Mouse (Mus musculus) hindbrain, embryonic 14.5 days (tissue): ENCODE data around the gene AW551984. TPM values are rescaled to one million over a fixed set of nuclear protein-coding genes. Genes with fewer than 3 reads are reported as not detected.

Source experiments
- ATAC-seq: fragments of 200-750 bp; cut with Nextera tagmentation; 2 replicates; pipeline ENCODE4 v1.8.0; 2017; ENCODE audit warnings: moderate number of reproducible peaks, mild to moderate bottlenecking, moderate TSS enrichment, moderate library complexity; ENCODE audit not compliant: low FRiP score
- DNase-seq: peaks from one replicate; pipeline ENCODE4 v3.0.0-alpha.2; 2015; ENCODE audit warnings: low spot score
- H3K27ac ChIP-seq: fragments of 300-500 bp; sonication (generic); 2 replicates; pipeline ENCODE4 v1.5.1; 2014; ENCODE audit warnings: mild to moderate bottlenecking, moderate library complexity
- H3K27me3 ChIP-seq: fragments of 300-500 bp; sonication (generic); 2 replicates; pipeline ENCODE4 v1.6.1; 2014; ENCODE audit warnings: mild to moderate bottlenecking, low read length, mixed read lengths; ENCODE audit not compliant: control insufficient read depth, insufficient read depth
- H3K36me3 ChIP-seq: fragments of 300-500 bp; sonication (generic); replicated peaks from 2 replicates; pipeline ENCODE4 v1.6.1; 2014; ENCODE audit not compliant: control insufficient read depth, insufficient read depth
- H3K4me1 ChIP-seq: fragments of 300-500 bp; sonication (generic); replicated peaks from 2 replicates; pipeline ENCODE4 v1.6.1; 2014; ENCODE audit warnings: antibody characterized with exemption, low read length, mixed read lengths; ENCODE audit not compliant: control insufficient read depth, insufficient read depth
- H3K4me2 ChIP-seq: fragments of 300-500 bp; sonication (generic); replicated peaks from 2 replicates; pipeline ENCODE4 v1.6.1; 2014; ENCODE audit warnings: mild to moderate bottlenecking, moderate library complexity
- H3K4me3 ChIP-seq: fragments of 300-500 bp; sonication (generic); replicated peaks from 2 replicates; pipeline ENCODE4 v1.5.1; 2014; ENCODE audit warnings: mild to moderate bottlenecking, low read length
- H3K9ac ChIP-seq: fragments of 300-500 bp; sonication (generic); 2 replicates; pipeline ENCODE4 v1.6.1; 2014
- H3K9me3 ChIP-seq: fragments of 300-500 bp; sonication (generic); 2 replicates; pipeline ENCODE4 v1.6.1; 2016; ENCODE audit warnings: low read length; ENCODE audit not compliant: control insufficient read depth
- WGBS: fragments of 180-500 bp; shearing (Covaris S2); extraction: QIAGEN DNeasy Blood & Tissue Kit; methylation state at CpG from one replicate; pipeline ENCODE4 v1.1.7; 2014; 5-methylcytosine and 5-hydroxymethylcytosine counted together
- polyA plus RNA-seq: library from polyadenylated mRNA; unstranded; fragments of >200 nt; fragmentation: Nextera tagmentation; extraction: Ambion mirVana; gene quantifications from 2 replicates; pipeline ENCODE4 v1.2.1, GENCODE M21; 2014

Gene AW551984
- polyA plus RNA-seq, 1 experiment from 2014 or later = 164 TPM

GRCm38 (mm10) chr9:39610355-39610754 lies 6.2 kb upstream of the AW551984 start, which contains the start of gene Olfr148:
TSS of gene Olfr148 (plus strand) at chr9:39610655.
- no peak for ATAC-seq

GRCm38 (mm10) chr9:39608497-39608896 lies 4.3 kb upstream of the AW551984 start:
- no peak for DNase-seq
- H3K36me3 ChIP-seq = no peaks in the 10 kb centered on the region
- H3K4me2 ChIP-seq = no peak overlapping the region
- H3K9ac ChIP-seq = no peak overlapping the region
- H3K9me3 ChIP-seq = no peaks in the 10 kb centered on the region
- H3K27ac ChIP-seq = no peak overlapping the region
- H3K27me3 ChIP-seq = 0 out of 2 replicates have a peak, but pooled peaks cover 6% of the 10 kb centered on the region
- H3K4me1 ChIP-seq = peaks cover 5% of the 10 kb centered on the region
- no peak for ATAC-seq
- no peak overlapping the region for H3K4me3 ChIP-seq

More at GRCm38 (mm10) chr9:39610355-39610754, 6.2 kb upstream of the AW551984 start, which contains the start of gene Olfr148:
- H3K4me1 ChIP-seq = no peaks in the 10 kb centered on the region
- H3K9me3 ChIP-seq = no peaks in the 10 kb centered on the region
- no peak within 1 kb of the TSS for H3K9ac ChIP-seq
- no peak within 1 kb of the TSS for H3K27ac ChIP-seq
- H3K4me2 ChIP-seq = no peak within 1 kb of the TSS
- 72% methylated on average over 3 of the region's 3 CpGs for WGBS
- no peak for DNase-seq
- H3K4me3 ChIP-seq = no peak within 1 kb of the TSS
- H3K36me3 ChIP-seq = no peaks in the 10 kb centered on the region
- 0 out of 2 replicates have a peak, but pooled peaks cover 6% of the 10 kb centered on the region for H3K27me3 ChIP-seq

- peak; percentile 51; the same call in 1 of the 2 replicates for ATAC-seq
- DNase-seq = peak; percentile 42
- peak overlapping the region; percentile 47; the same call in 1 of the 2 replicates for H3K27ac ChIP-seq
- no peaks in the 10 kb centered on the region for H3K9me3 ChIP-seq
- under 1% methylated on average over 9 of the region's 9 CpGs for WGBS
- H3K27me3 ChIP-seq = 0 out of 2 replicates have a peak, but pooled peaks cover 6% of the 10 kb centered on the region
- peak overlapping the region; percentile 36 for H3K4me3 ChIP-seq
- peak overlapping the region; percentile 54 for H3K9ac ChIP-seq
- H3K4me1 ChIP-seq = peaks cover 5% of the 10 kb centered on the region
- H3K4me2 ChIP-seq = peak overlapping the region; percentile 87
- no peaks in the 10 kb centered on the region; the same call in 1 of the 2 replicates for H3K36me3 ChIP-seq
Measured at GRCm38 (mm10) chr9:39603333-39603845, 814 bp downstream of the AW551984 start.

GRCm38 (mm10) chr9:39602536-39603332 lies 1.5 kb downstream of the AW551984 start:
- peak overlapping the region; percentile 87 for H3K4me2 ChIP-seq
- peak overlapping the region; percentile 47 for H3K27ac ChIP-seq
- peaks cover 5% of the 10 kb centered on the region for H3K4me1 ChIP-seq
- H3K27me3 ChIP-seq = 0 out of 2 replicates have a peak, but pooled peaks cover 6% of the 10 kb centered on the region
- peak; percentile 76 for DNase-seq
- WGBS = under 1% methylated on average over 19 of the region's 19 CpGs
- H3K9me3 ChIP-seq = no peaks in the 10 kb centered on the region
- H3K9ac ChIP-seq = peak overlapping the region; percentile 54
- peak; percentile 94 for ATAC-seq
- peaks cover 2% of the 10 kb centered on the region; the same call in 1 of the 2 replicates for H3K36me3 ChIP-seq
- H3K4me3 ChIP-seq = peak overlapping the region; percentile 36

GRCm38 (mm10) chr9:39577050-39577449 lies 27.2 kb downstream of the AW551984 start:
- Histone ChIP-seq H3K27ac (no peak overlapping the region), H3K36me3 (no peaks in the 10 kb centered on the region), H3K27me3 (no peaks in the 10 kb centered on the region), H3K9me3 (no peaks in the 10 kb centered on the region), H3K4me3 (no peak overlapping the region), H3K4me2 (no peak overlapping the region), H3K4me1 (no peaks in the 10 kb centered on the region), H3K9ac (no peak overlapping the region)
- DNase-seq = no peak
- no peak for ATAC-seq
- WGBS = 94% methylated on average over 5 of the region's 5 CpGs

GRCm38 (mm10) chr9:39575469-39575868 lies 28.7 kb downstream of the AW551984 start, which contains the start of gene Olfr959:
TSS of gene Olfr959 (minus strand) at chr9:39575569.
- no peak within 1 kb of the TSS for H3K4me3 ChIP-seq
- no peak within 1 kb of the TSS for H3K27ac ChIP-seq
- H3K9me3 ChIP-seq = no peaks in the 10 kb centered on the region
- H3K9ac ChIP-seq = no peak within 1 kb of the TSS
- H3K27me3 ChIP-seq = no peaks in the 10 kb centered on the region
- H3K4me2 ChIP-seq = no peak within 1 kb of the TSS
- ATAC-seq = no peak
- H3K4me1 ChIP-seq = no peaks in the 10 kb centered on the region
- DNase-seq = no peak
- 86% methylated on average over 3 of the region's 3 CpGs for WGBS
- H3K36me3 ChIP-seq = no peaks in the 10 kb centered on the region

GRCm38 (mm10) chr9:39558349-39558647 lies 45.9 kb downstream of the AW551984 start:
- no peak overlapping the region; the same call in 1 of the 2 replicates for H3K9ac ChIP-seq
- DNase-seq = no peak
- no peaks in the 10 kb centered on the region for H3K9me3 ChIP-seq
- H3K4me3 ChIP-seq = no peak overlapping the region
- peak; percentile 18; the same call in 1 of the 2 replicates for ATAC-seq
- peaks cover 7% of the 10 kb centered on the region; the same call in 1 of the 2 replicates for H3K4me1 ChIP-seq
- H3K27me3 ChIP-seq = no peaks in the 10 kb centered on the region
- H3K4me2 ChIP-seq = no peak overlapping the region
- peak overlapping the region; percentile 90 for H3K27ac ChIP-seq
- H3K36me3 ChIP-seq = no peaks in the 10 kb centered on the region

- DNase-seq = peak; percentile 75
- H3K4me3 ChIP-seq = no peak overlapping the region
- peak overlapping the region; percentile 18; the same call in 1 of the 2 replicates for H3K4me2 ChIP-seq
- WGBS = 26% methylated on average over 3 of the region's 3 CpGs
- peak; percentile 94 for ATAC-seq
- H3K4me1 ChIP-seq = peaks cover 7% of the 10 kb centered on the region; the same call in 1 of the 2 replicates
- H3K9ac ChIP-seq = peak overlapping the region; percentile 31
- peak overlapping the region; percentile 90 for H3K27ac ChIP-seq
- no peaks in the 10 kb centered on the region for H3K27me3 ChIP-seq
- no peaks in the 10 kb centered on the region for H3K9me3 ChIP-seq
- H3K36me3 ChIP-seq = no peaks in the 10 kb centered on the region
Measured at GRCm38 (mm10) chr9:39557529-39558348, 46.5 kb downstream of the AW551984 start.

GRCm38 (mm10) chr9:39553946-39554345 lies 50.3 kb downstream of the AW551984 start, which contains the start of gene Olfr958:
TSS of gene Olfr958 (minus strand) at chr9:39554054.
- WGBS = 58% methylated on average over 2 of the region's 2 CpGs

More at GRCm38 (mm10) chr9:39553946-39554345, 50.3 kb downstream of the AW551984 start, which contains the start of gene Olfr958:
- H3K9me3 ChIP-seq = no peaks in the 10 kb centered on the region
- H3K27me3 ChIP-seq = no peaks in the 10 kb centered on the region
- no peak within 1 kb of the TSS for H3K4me2 ChIP-seq
- no peak within 1 kb of the TSS for H3K9ac ChIP-seq
- DNase-seq (peak; percentile 59), ATAC-seq (no peak)
- H3K4me3 ChIP-seq = no peak within 1 kb of the TSS
- no peaks in the 10 kb centered on the region for H3K36me3 ChIP-seq
- no peak within 1 kb of the TSS for H3K27ac ChIP-seq
- H3K4me1 ChIP-seq = peaks cover 7% of the 10 kb centered on the region; the same call in 1 of the 2 replicates
